Mouse (Mus musculus): Measurements from ENCODE around the gene Lgals3bp.

GRCm38 (mm10) chr11:118414270-118414669, 12.4 kb upstream of the Lgals3bp start:
- TF ChIP-seq POLR2A (IDR thresholded peaks at IDR 0.05; ENCODE audit: borderline replicate concordance, extremely low read depth, insufficient read depth, insufficient read length, poor library complexity, severe bottlenecking) = no peak
- TF ChIP-seq CTCF (IDR thresholded peaks at IDR 0.05; ENCODE audit: borderline replicate concordance, extremely low read depth, insufficient read depth, insufficient read length) = no peak

All from brain, embryonic 14.5 days (tissue).